Mouse (Mus musculus): ENCODE data around the gene Rsl24d1.

- TF ChIP-seq CTCF (IDR thresholded peaks at IDR 0.05) (no peak), EP300 (IDR thresholded peaks at IDR 0.05; ENCODE audit: insufficient read depth, low read depth, low read length) (no peak), POLR2A (IDR thresholded peaks at IDR 0.05; ENCODE audit: insufficient read depth, low read depth, low read length) (no peak)
Observed at GRCm38 (mm10) chr9:73101536-73101935, 11.7 kb upstream of the Rsl24d1 start, which contains the start of gene Khdc3.
